Mouse (Mus musculus) kidney, adult 2 months (tissue): ENCODE data around the gene Ctbp2. TPM values are rescaled to one million over a fixed set of nuclear protein-coding genes. Genes with fewer than 3 reads are reported as not detected.

Source experiments
- DNase-seq: peaks from one replicate; pipeline ENCODE4 v3.0.0; 2021
- H3K27ac ChIP-seq: fragments of 200-500 bp; 2 replicates; pipeline ENCODE4 v1.5.1; 2012; ENCODE audit warnings: low read depth, low read length, control low read depth, inconsistent platforms; ENCODE audit not compliant: insufficient read depth
- H3K27me3 ChIP-seq: fragments of 200-500 bp; replicated peaks from 2 replicates; pipeline ENCODE4 v1.6.1; 2012; ENCODE audit warnings: mild to moderate bottlenecking, moderate library complexity, low read length, inconsistent platforms; ENCODE audit not compliant: control insufficient read depth, insufficient read depth
- H3K36me3 ChIP-seq: fragments of 200-500 bp; 2 replicates; pipeline ENCODE4 v1.6.1; 2012; ENCODE audit warnings: mild to moderate bottlenecking, moderate library complexity, low read length, inconsistent platforms; ENCODE audit not compliant: control insufficient read depth, insufficient read depth
- H3K4me1 ChIP-seq: fragments of 200-500 bp; 2 replicates; pipeline ENCODE4 v1.6.1; 2011; ENCODE audit warnings: low read length; ENCODE audit not compliant: control insufficient read depth, insufficient read depth
- H3K4me3 ChIP-seq: fragments of 200-500 bp; 2 replicates; pipeline ENCODE4 v1.5.1; 2011; ENCODE audit warnings: mild to moderate bottlenecking, low read depth, low read length, control low read depth; ENCODE audit not compliant: insufficient read depth
- CTCF ChIP-seq: fragments of 200-500 bp; conservative IDR thresholded peaks from 2 replicates; pipeline ENCODE4 v1.5.1; 2011; ENCODE audit warnings: low read depth, mild to moderate bottlenecking, control low read depth, low read length, moderate library complexity, mixed read lengths; ENCODE audit not compliant: insufficient read depth, insufficient read length
- POLR2A ChIP-seq: fragments of 200-500 bp; IDR thresholded peaks from one replicate; pipeline ENCODE4 v1.6.1; 2011; ENCODE audit warnings: low read depth, low read length, control low read depth
- WGBS: fragments of 180-500 bp; shearing (Covaris S2); methylation state at CpG from one replicate; pipeline ENCODE4 v1.1.7; 2018; 5-methylcytosine and 5-hydroxymethylcytosine counted together
- polyA plus RNA-seq: library from polyadenylated mRNA; depleted of rRNA; stranded (reverse); fragments of >200 nt; gene quantifications from 2 replicates; pipeline ENCODE4 v1.2.3, GENCODE M21; 2012

Ctbp2 gene
- polyA plus RNA-seq, 1 experiment, result 48.6 TPM

DNA sequence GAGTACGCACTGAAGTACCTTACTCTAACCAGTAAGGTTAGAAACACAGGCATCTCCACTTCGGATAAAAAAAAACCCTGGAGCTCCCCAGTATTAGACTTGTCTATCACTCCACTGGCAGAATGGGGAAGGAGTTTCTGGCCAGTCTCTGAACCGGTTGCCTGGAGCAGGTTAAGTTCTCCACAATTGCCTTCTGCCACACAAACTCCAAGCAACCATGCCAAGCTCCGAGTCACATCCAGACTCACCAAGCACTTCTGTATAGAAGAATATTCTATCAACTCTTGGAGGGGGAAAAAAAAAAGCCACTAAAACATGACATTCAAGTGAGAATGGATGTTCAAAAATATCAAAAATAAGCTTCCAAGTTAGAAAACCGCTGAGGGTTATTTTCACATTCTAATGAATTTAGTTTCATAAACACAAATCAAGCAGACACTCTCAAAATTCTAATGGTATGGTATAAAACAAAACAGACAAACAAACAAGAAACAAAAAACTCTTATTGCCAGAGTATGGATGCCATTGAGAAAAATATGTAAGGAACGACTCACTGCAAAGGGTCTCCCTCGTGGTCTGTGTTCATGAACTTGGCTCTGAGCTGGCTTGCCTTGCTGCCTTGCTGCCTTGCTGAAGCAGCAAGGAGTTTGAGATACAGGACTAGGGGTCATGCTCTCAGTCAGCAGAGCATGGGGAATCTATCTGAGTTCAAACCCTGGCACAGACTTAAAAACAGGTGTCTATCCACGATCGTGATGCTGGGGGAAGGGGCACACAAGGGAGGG lies 29.3 kb downstream of the Ctbp2 start:
- 69% methylated on average over 9 of the region's 9 CpGs for WGBS
- H3K4me1 ChIP-seq, result peaks cover 25% of the 10 kb centered on the region
- TF ChIP-seq CTCF, result no peak
- no peak for TF ChIP-seq POLR2A
- DNase-seq, result no peak
- no peaks in the 10 kb centered on the region for H3K27me3 ChIP-seq
- H3K36me3 ChIP-seq, result no peaks in the 10 kb centered on the region
- no peak overlapping the region for H3K4me3 ChIP-seq
- no peak overlapping the region for H3K27ac ChIP-seq

GRCm38 (mm10) chr7:133094161-133094560 lies 30.0 kb downstream of the Ctbp2 start:
- no peak for DNase-seq
- H3K36me3 ChIP-seq, result no peaks in the 10 kb centered on the region
- 76% methylated on average over 3 of the region's 3 CpGs for WGBS
- H3K27me3 ChIP-seq, result no peaks in the 10 kb centered on the region
- peaks cover 26% of the 10 kb centered on the region for H3K4me1 ChIP-seq
- TF ChIP-seq CTCF (no peak), POLR2A (no peak)
- no peak overlapping the region for H3K27ac ChIP-seq
- no peak overlapping the region for H3K4me3 ChIP-seq

GRCm38 (mm10) chr7:133093731-133094130 lies 30.4 kb downstream of the Ctbp2 start:
- H3K27ac ChIP-seq, result no peak overlapping the region
- no peak for DNase-seq
- no peak for TF ChIP-seq CTCF
- TF ChIP-seq POLR2A, result no peak
- H3K4me1 ChIP-seq, result peaks cover 30% of the 10 kb centered on the region
- H3K4me3 ChIP-seq, result no peak overlapping the region
- H3K36me3 ChIP-seq, result no peaks in the 10 kb centered on the region
- WGBS, result 85% methylated on average over 5 of the region's 5 CpGs
- H3K27me3 ChIP-seq, result no peaks in the 10 kb centered on the region

DNA sequence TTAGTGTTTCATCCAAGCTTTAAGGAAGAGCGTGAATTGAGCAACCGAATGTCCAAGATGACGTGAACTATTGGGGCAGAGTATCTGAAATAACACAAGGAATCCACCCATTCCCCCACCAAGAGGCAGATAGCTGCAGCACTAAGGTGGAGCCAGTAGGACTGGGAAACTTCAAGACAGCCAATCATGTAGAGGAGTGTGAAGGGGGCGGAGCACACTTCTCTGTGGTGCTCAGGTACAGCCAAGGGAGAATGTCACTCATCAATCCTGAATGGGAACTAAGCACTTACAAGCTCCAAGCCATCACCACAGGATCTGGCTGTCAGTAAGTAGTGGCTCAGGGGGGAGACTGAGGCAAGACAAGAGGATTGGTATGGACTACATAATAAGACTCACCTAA lies 33.5 kb downstream of the Ctbp2 start:
- 81% methylated on average over 4 of the region's 4 CpGs for WGBS
- TF ChIP-seq CTCF, result no peak
- TF ChIP-seq POLR2A, result no peak
- no peak overlapping the region for H3K27ac ChIP-seq
- H3K4me3 ChIP-seq, result no peak overlapping the region
- no peak for DNase-seq
- peaks cover 30% of the 10 kb centered on the region for H3K4me1 ChIP-seq
- H3K36me3 ChIP-seq, result no peaks in the 10 kb centered on the region
- no peaks in the 10 kb centered on the region for H3K27me3 ChIP-seq

GRCm38 (mm10) chr7:133089621-133090260 lies 34.4 kb downstream of the Ctbp2 start:
- 57% methylated on average over 11 of the region's 11 CpGs for WGBS
- no peak overlapping the region for H3K4me3 ChIP-seq
- H3K27ac ChIP-seq, result no peak overlapping the region
- no peaks in the 10 kb centered on the region for H3K27me3 ChIP-seq
- peaks cover 30% of the 10 kb centered on the region for H3K4me1 ChIP-seq
- no peak for TF ChIP-seq POLR2A
- no peak for TF ChIP-seq CTCF
- no peak for DNase-seq
- no peaks in the 10 kb centered on the region for H3K36me3 ChIP-seq

DNA sequence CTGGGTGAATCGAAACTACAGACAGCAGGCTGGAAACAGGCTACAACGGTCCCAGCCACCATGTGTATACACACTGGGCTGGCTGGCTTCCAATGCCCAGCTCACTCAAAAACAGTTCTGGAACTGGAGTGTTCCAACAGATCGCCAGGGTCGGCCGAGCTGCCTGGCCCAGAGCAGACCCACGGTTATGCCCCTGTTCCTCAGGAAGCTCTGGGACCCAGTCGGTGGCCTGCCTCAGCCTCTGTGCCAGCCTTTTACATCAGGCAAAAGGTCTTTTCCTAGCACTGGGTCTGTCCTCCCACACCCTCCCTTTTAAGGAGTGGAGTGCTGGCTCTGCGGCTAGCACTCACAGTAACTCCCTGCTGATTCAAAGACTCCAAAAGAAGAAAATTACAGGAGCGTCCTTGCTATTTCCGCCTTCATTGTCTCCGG lies 35.3 kb downstream of the Ctbp2 start:
- DNase-seq, result peak; percentile 85
- H3K27me3 ChIP-seq, result no peaks in the 10 kb centered on the region
- WGBS, result 8% methylated on average over 11 of the region's 11 CpGs
- H3K27ac ChIP-seq, result peak overlapping the region; percentile 96
- TF ChIP-seq CTCF, result no peak
- no peak for TF ChIP-seq POLR2A
- H3K4me3 ChIP-seq, result peak overlapping the region; percentile 38; the same call in 1 of the 2 replicates
- no peaks in the 10 kb centered on the region for H3K36me3 ChIP-seq
- peaks cover 34% of the 10 kb centered on the region for H3K4me1 ChIP-seq

DNA sequence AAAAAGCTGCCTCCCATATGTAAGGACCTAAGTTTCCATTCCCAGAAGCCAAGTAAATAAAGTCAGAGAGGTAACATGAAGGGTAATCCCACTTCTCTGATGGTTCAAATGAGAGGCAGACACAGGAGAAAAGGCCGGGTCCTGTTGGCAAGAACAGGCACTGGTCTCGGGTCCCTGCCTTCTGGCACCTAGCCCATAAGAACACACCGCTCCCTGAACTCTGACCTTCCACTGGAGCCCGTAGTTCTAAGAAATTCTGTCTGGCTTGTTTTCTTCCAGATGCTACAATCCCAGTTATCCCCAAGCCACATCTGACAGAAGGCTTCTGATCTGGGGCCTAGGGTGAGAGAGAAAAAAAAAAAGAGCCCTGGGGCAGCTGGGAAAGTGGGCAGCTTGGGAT lies 35.7 kb downstream of the Ctbp2 start:
- Histone ChIP-seq H3K27ac (peak overlapping the region; percentile 96), H3K4me1 (peaks cover 34% of the 10 kb centered on the region), H3K27me3 (no peaks in the 10 kb centered on the region), H3K4me3 (no peak overlapping the region; the same call in 1 of the 2 replicates), H3K36me3 (no peaks in the 10 kb centered on the region)
- TF ChIP-seq POLR2A, result no peak
- TF ChIP-seq CTCF, result no peak
- peak; percentile 90 for DNase-seq
- WGBS, result 8% methylated on average over 4 of the region's 4 CpGs
